Mouse (Mus musculus): ENCODE measurements around the gene Plxna3.

The Plxna3 gene

GRCm38 (mm10) chrX:74368209-74368909 is 39.5 kb downstream of the Plxna3 start:
- DNase-seq: peak; percentile 86

GRCm38 (mm10) chrX:74372888-74373549 is 44.2 kb downstream of the Plxna3 start, which contains the start of the genes Ubl4a and Slc10a3:
Ubl4a (minus strand) TSS chrX:74373218.
Slc10a3 (minus strand) TSS chrX:74373349.
- peak; percentile 92 for DNase-seq

- DNase-seq: no peak
These were observed 55.6 kb downstream of the Plxna3 start for GRCm38 (mm10) chrX:74384451-74384850.

GRCm38 (mm10) chrX:74388153-74388552 is 59.3 kb downstream of the Plxna3 start:
- DNase-seq: no peak

- peak; percentile 90 for DNase-seq
These were observed 63.9 kb downstream of the Plxna3 start, which contains the start of the genes Fam3a and Ikbkg for GRCm38 (mm10) chrX:74392535-74393443. Fam3a (minus strand) TSS chrX:74393272. Ikbkg (plus strand) TSS chrX:74393290.
